Mouse (Mus musculus) heart, postnatal 0 days (tissue): ENCODE results near the gene Samd4.

Source experiments
- CTCF ChIP-seq: IDR thresholded peaks from 2 replicates; pipeline ENCODE4 v1.5.1; 2016; ENCODE audit warnings: antibody characterized with exemption, control low read depth, low read depth
- EP300 ChIP-seq: IDR thresholded peaks from 2 replicates; pipeline ENCODE4 v1.6.1; 2016; ENCODE audit warnings: antibody characterized with exemption, low read depth

- TF ChIP-seq EP300, result no peak
- no peak for TF ChIP-seq CTCF
Observed at GRCm38 (mm10) chr14:46976712-46977111, 94.1 kb downstream of the Samd4 start.
